Mouse (Mus musculus) MEL (cell line): ENCODE measurements around the gene Dao.

ENCODE experiments used
- E2F4 ChIP-seq: IDR thresholded peaks from 2 replicates; pipeline ENCODE4 v1.6.1; 2011; ENCODE audit warnings: low read depth, low read length, improper control_type of control experiment, borderline replicate concordance
- MYC ChIP-seq: IDR thresholded peaks from 2 replicates; pipeline ENCODE4 v1.6.1; 2011; ENCODE audit warnings: low read depth, mild to moderate bottlenecking, low read length, improper control_type of control experiment, moderate library complexity
- POLR2A ChIP-seq, 2 experiments: IDR thresholded peaks; 2 replicates each; pipeline ENCODE4 v1.6.1; 2011 to 2012; ENCODE audit warnings: low read length in 2 of 2, mild to moderate bottlenecking in 2 of 2, control low read depth in 1 of 2, improper control_type of control experiment in 1 of 2, low read depth in 1 of 2, moderate library complexity in 1 of 2; ENCODE audit not compliant: control insufficient read depth in 1 of 2, insufficient read depth in 1 of 2, poor library complexity in 1 of 2
- UBTF ChIP-seq: IDR thresholded peaks from 2 replicates; pipeline ENCODE4 v1.6.1; 2012; ENCODE audit warnings: low read depth, mild to moderate bottlenecking, inconsistent platforms, low read length, improper control_type of control experiment, moderate library complexity, borderline replicate concordance; ENCODE audit not compliant: insufficient read depth
- ZNF384 ChIP-seq: IDR thresholded peaks from 2 replicates; pipeline ENCODE4 v1.6.1; 2012; ENCODE audit warnings: low read depth, mild to moderate bottlenecking, inconsistent platforms, low read length, improper control_type of control experiment

- no peak for TF ChIP-seq UBTF
- no peak for TF ChIP-seq E2F4
- TF ChIP-seq ZNF384 = no peak
- no peak for TF ChIP-seq POLR2A (IDR thresholded peaks at IDR 0.05; ENCODE audit: control insufficient read depth in 1 of 2, insufficient read depth in 1 of 2, low read depth in 1 of 2, low read length in 2 of 2, poor library complexity in 1 of 2)
- TF ChIP-seq MYC = no peak
Observed at GRCm38 (mm10) chr5:113960416-113960815, 43.1 kb upstream of the Dao start.
